Mouse (Mus musculus): Measurements from ENCODE around the gene Olfr806. TPM values are rescaled to one million over a fixed set of nuclear protein-coding genes. Genes with fewer than 3 reads are reported as not detected.

The Olfr806 gene
- polyA plus RNA-seq (2014; fragmentation: Nextera tagmentation; extraction: Ambion mirVana) = not detected in 2 replicates

- no peaks in the 10 kb centered on the region for H3K9me3 ChIP-seq (ENCODE audit: control insufficient read depth, low read length)
- H3K27ac ChIP-seq (ENCODE audit: low read depth, low read length) = no peak within 1 kb of the TSS
- H3K4me2 ChIP-seq = no peak within 1 kb of the TSS
- no peak within 1 kb of the TSS for H3K9ac ChIP-seq (ENCODE audit: low read length)
- ATAC-seq (ENCODE audit: low FRiP score) (no peak), DNase-seq (ENCODE audit: low spot score, missing footprints) (no peak)
- no peaks in the 10 kb centered on the region for H3K27me3 ChIP-seq (ENCODE audit: control insufficient read depth, insufficient read depth, low read length)
- no peaks in the 10 kb centered on the region for H3K4me1 ChIP-seq (ENCODE audit: control insufficient read depth, insufficient read depth, low read length)
- no peaks in the 10 kb centered on the region for H3K36me3 ChIP-seq (ENCODE audit: control insufficient read depth, insufficient read depth, low read length)
- no peak within 1 kb of the TSS for H3K4me3 ChIP-seq (ENCODE audit: low read depth, low read length)
These were observed at the start of gene Olfr806 for GRCm38 (mm10) chr10:129741821-129742220. Gene Olfr806 (minus strand): TSS chr10:129741921.

- no peaks in the 10 kb centered on the region for H3K4me1 ChIP-seq (ENCODE audit: control insufficient read depth, insufficient read depth, low read length)
- ATAC-seq (ENCODE audit: low FRiP score) = no peak
These were observed 36.4 kb upstream of the Olfr806 start for GRCm38 (mm10) chr10:129778123-129778522.

GRCm38 (mm10) chr10:129774338-129774737 is 32.6 kb upstream of the Olfr806 start, which contains the start of gene Olfr809:
Gene Olfr809 (plus strand): TSS chr10:129774638.
- Histone ChIP-seq H3K9ac (ENCODE audit: low read length) (no peak within 1 kb of the TSS), H3K4me1 (ENCODE audit: control insufficient read depth, insufficient read depth, low read length) (no peaks in the 10 kb centered on the region), H3K9me3 (ENCODE audit: control insufficient read depth, low read length) (no peaks in the 10 kb centered on the region), H3K4me3 (ENCODE audit: low read depth, low read length) (no peak within 1 kb of the TSS), H3K4me2 (no peak within 1 kb of the TSS), H3K27ac (ENCODE audit: low read depth, low read length) (no peak within 1 kb of the TSS), H3K36me3 (ENCODE audit: control insufficient read depth, insufficient read depth, low read length) (no peaks in the 10 kb centered on the region), H3K27me3 (ENCODE audit: control insufficient read depth, insufficient read depth, low read length) (no peaks in the 10 kb centered on the region)
- ATAC-seq (ENCODE audit: low FRiP score) (no peak), DNase-seq (ENCODE audit: low spot score, missing footprints) (no peak)

More at GRCm38 (mm10) chr10:129778123-129778522, 36.4 kb upstream of the Olfr806 start:
- H3K36me3 ChIP-seq (ENCODE audit: control insufficient read depth, insufficient read depth, low read length) = no peaks in the 10 kb centered on the region
- H3K27ac ChIP-seq (ENCODE audit: low read depth, low read length) = no peak overlapping the region
- H3K4me2 ChIP-seq = no peak overlapping the region
- H3K9ac ChIP-seq (ENCODE audit: low read length) = no peak overlapping the region
- DNase-seq (ENCODE audit: low spot score, missing footprints) = no peak
- H3K27me3 ChIP-seq (ENCODE audit: control insufficient read depth, insufficient read depth, low read length) = no peaks in the 10 kb centered on the region
- no peaks in the 10 kb centered on the region for H3K9me3 ChIP-seq (ENCODE audit: control insufficient read depth, low read length)
- no peak overlapping the region for H3K4me3 ChIP-seq (ENCODE audit: low read depth, low read length)

- no peaks in the 10 kb centered on the region for H3K36me3 ChIP-seq (ENCODE audit: control insufficient read depth, insufficient read depth, low read length)
- no peak within 1 kb of the TSS for H3K27ac ChIP-seq (ENCODE audit: low read depth, low read length)
- H3K9me3 ChIP-seq (ENCODE audit: control insufficient read depth, low read length) = no peaks in the 10 kb centered on the region
- no peak for ATAC-seq (ENCODE audit: low FRiP score)
- H3K4me2 ChIP-seq = no peak within 1 kb of the TSS
- H3K27me3 ChIP-seq (ENCODE audit: control insufficient read depth, insufficient read depth, low read length) = no peaks in the 10 kb centered on the region
- 90% methylated on average over 1 of the region's 1 CpGs for WGBS
- H3K4me1 ChIP-seq (ENCODE audit: control insufficient read depth, insufficient read depth, low read length) = no peaks in the 10 kb centered on the region
- H3K9ac ChIP-seq (ENCODE audit: low read length) = no peak within 1 kb of the TSS
- DNase-seq (ENCODE audit: low spot score, missing footprints) = no peak
- no peak within 1 kb of the TSS for H3K4me3 ChIP-seq (ENCODE audit: low read depth, low read length)
These were observed 23.5 kb upstream of the Olfr806 start, which contains the start of gene Olfr808 for GRCm38 (mm10) chr10:129765182-129765581. Gene Olfr808 (plus strand): TSS chr10:129765482.

GRCm38 (mm10) chr10:129757693-129758092 is 16.0 kb upstream of the Olfr806 start, which contains the start of gene Olfr807:
Gene Olfr807 (minus strand): TSS chr10:129757793.
- H3K4me2 ChIP-seq = no peak within 1 kb of the TSS
- no peaks in the 10 kb centered on the region for H3K36me3 ChIP-seq (ENCODE audit: control insufficient read depth, insufficient read depth, low read length)
- ATAC-seq (ENCODE audit: low FRiP score) = no peak
- no peaks in the 10 kb centered on the region for H3K9me3 ChIP-seq (ENCODE audit: control insufficient read depth, low read length)
- no peak for DNase-seq (ENCODE audit: low spot score, missing footprints)
- no peak within 1 kb of the TSS for H3K27ac ChIP-seq (ENCODE audit: low read depth, low read length)
- WGBS = 88% methylated on average over 1 of the region's 1 CpGs
- H3K9ac ChIP-seq (ENCODE audit: low read length) = no peak within 1 kb of the TSS
- H3K4me1 ChIP-seq (ENCODE audit: control insufficient read depth, insufficient read depth, low read length) = no peaks in the 10 kb centered on the region
- no peak within 1 kb of the TSS for H3K4me3 ChIP-seq (ENCODE audit: low read depth, low read length)
- no peaks in the 10 kb centered on the region for H3K27me3 ChIP-seq (ENCODE audit: control insufficient read depth, insufficient read depth, low read length)

GRCm38 (mm10) chr10:129729275-129729674 is 12.4 kb downstream of the Olfr806 start, which contains the start of gene Olfr805:
Gene Olfr805 (minus strand): TSS chr10:129729375.
- Histone ChIP-seq H3K36me3 (ENCODE audit: control insufficient read depth, insufficient read depth, low read length) (no peaks in the 10 kb centered on the region), H3K4me2 (no peak within 1 kb of the TSS), H3K27me3 (ENCODE audit: control insufficient read depth, insufficient read depth, low read length) (no peaks in the 10 kb centered on the region), H3K9me3 (ENCODE audit: control insufficient read depth, low read length) (no peaks in the 10 kb centered on the region), H3K9ac (ENCODE audit: low read length) (no peak within 1 kb of the TSS), H3K27ac (ENCODE audit: low read depth, low read length) (no peak within 1 kb of the TSS), H3K4me1 (ENCODE audit: control insufficient read depth, insufficient read depth, low read length) (no peaks in the 10 kb centered on the region), H3K4me3 (ENCODE audit: low read depth, low read length) (no peak within 1 kb of the TSS)
- no peak for ATAC-seq (ENCODE audit: low FRiP score)
- DNase-seq (ENCODE audit: low spot score, missing footprints) = no peak
- 93% methylated on average over 2 of the region's 2 CpGs for WGBS

- no peaks in the 10 kb centered on the region for H3K9me3 ChIP-seq (ENCODE audit: control insufficient read depth, low read length)
- no peaks in the 10 kb centered on the region for H3K27me3 ChIP-seq (ENCODE audit: control insufficient read depth, insufficient read depth, low read length)
- no peak within 1 kb of the TSS for H3K9ac ChIP-seq (ENCODE audit: low read length)
- no peak within 1 kb of the TSS for H3K4me2 ChIP-seq
- DNase-seq (ENCODE audit: low spot score, missing footprints) (no peak), ATAC-seq (ENCODE audit: low FRiP score) (no peak)
- no peak within 1 kb of the TSS for H3K27ac ChIP-seq (ENCODE audit: low read depth, low read length)
- H3K36me3 ChIP-seq (ENCODE audit: control insufficient read depth, insufficient read depth, low read length) = no peaks in the 10 kb centered on the region
- H3K4me3 ChIP-seq (ENCODE audit: low read depth, low read length) = no peak within 1 kb of the TSS
- no peaks in the 10 kb centered on the region for H3K4me1 ChIP-seq (ENCODE audit: control insufficient read depth, insufficient read depth, low read length)
These were observed 38.8 kb downstream of the Olfr806 start, which contains the start of gene Olfr804 for GRCm38 (mm10) chr10:129702910-129703309. Gene Olfr804 (plus strand): TSS chr10:129703210.

GRCm38 (mm10) chr10:129694186-129694585 is 47.5 kb downstream of the Olfr806 start, which contains the start of gene Olfr803:
Gene Olfr803 (minus strand): TSS chr10:129694286.
- Histone ChIP-seq H3K27me3 (ENCODE audit: control insufficient read depth, insufficient read depth, low read length) (no peaks in the 10 kb centered on the region), H3K4me3 (ENCODE audit: low read depth, low read length) (no peak within 1 kb of the TSS), H3K4me1 (ENCODE audit: control insufficient read depth, insufficient read depth, low read length) (no peaks in the 10 kb centered on the region), H3K4me2 (no peak within 1 kb of the TSS), H3K27ac (ENCODE audit: low read depth, low read length) (no peak within 1 kb of the TSS), H3K9ac (ENCODE audit: low read length) (no peak within 1 kb of the TSS), H3K9me3 (ENCODE audit: control insufficient read depth, low read length) (no peaks in the 10 kb centered on the region), H3K36me3 (ENCODE audit: control insufficient read depth, insufficient read depth, low read length) (no peaks in the 10 kb centered on the region)
- WGBS = 71% methylated on average over 2 of the region's 2 CpGs
- ATAC-seq (ENCODE audit: low FRiP score) (no peak), DNase-seq (ENCODE audit: low spot score, missing footprints) (no peak)

GRCm38 (mm10) chr10:129688069-129688468 is 53.7 kb downstream of the Olfr806 start, which contains the start of gene Olfr802:
Gene Olfr802 (minus strand): TSS chr10:129688169.
- DNase-seq (ENCODE audit: low spot score, missing footprints) (no peak), ATAC-seq (ENCODE audit: low FRiP score) (no peak)
- Histone ChIP-seq H3K9ac (ENCODE audit: low read length) (no peak within 1 kb of the TSS), H3K9me3 (ENCODE audit: control insufficient read depth, low read length) (no peaks in the 10 kb centered on the region), H3K4me3 (ENCODE audit: low read depth, low read length) (no peak within 1 kb of the TSS), H3K4me2 (no peak within 1 kb of the TSS), H3K36me3 (ENCODE audit: control insufficient read depth, insufficient read depth, low read length) (no peaks in the 10 kb centered on the region), H3K27me3 (ENCODE audit: control insufficient read depth, insufficient read depth, low read length) (no peaks in the 10 kb centered on the region), H3K27ac (ENCODE audit: low read depth, low read length) (no peak within 1 kb of the TSS), H3K4me1 (ENCODE audit: control insufficient read depth, insufficient read depth, low read length) (no peaks in the 10 kb centered on the region)
- WGBS = 65% methylated on average over 1 of the region's 1 CpGs

Measured in midbrain, embryonic 11.5 days (tissue).